Mouse (Mus musculus) embryonic fibroblast, embryonic 13.5 days (primary cell): Measurements from ENCODE around the gene Prss27. TPM values are rescaled to one million over a fixed set of nuclear protein-coding genes. Genes with fewer than 3 reads are reported as not detected.

Source experiments
- H3K27ac ChIP-seq: 2 replicates; pipeline ENCODE4 v1.5.1; 2012; ENCODE audit warnings: low read length, control low read depth, inconsistent platforms; ENCODE audit not compliant: insufficient read depth
- H3K4me1 ChIP-seq: 2 replicates; pipeline ENCODE4 v1.6.1; 2011; ENCODE audit warnings: low read length; ENCODE audit not compliant: control insufficient read depth, insufficient read depth
- H3K4me3 ChIP-seq: 2 replicates; pipeline ENCODE4 v1.5.1; 2011; ENCODE audit warnings: mild to moderate bottlenecking, control low read depth, low read length; ENCODE audit not compliant: insufficient read depth
- CTCF ChIP-seq: IDR thresholded peaks from 2 replicates; pipeline ENCODE4 v1.5.1; 2011; ENCODE audit warnings: mild to moderate bottlenecking, control low read depth, low read length, moderate library complexity, borderline replicate concordance; ENCODE audit not compliant: insufficient read depth
- POLR2A ChIP-seq: IDR thresholded peaks from 2 replicates; pipeline ENCODE4 v1.6.1; 2011; ENCODE audit warnings: low read depth, mild to moderate bottlenecking, control low read depth, low read length, moderate library complexity
- polyA plus RNA-seq: library from polyadenylated mRNA; stranded (reverse); fragments of >200 nt; gene quantifications from 2 replicates; pipeline ENCODE4 v1.2.4, GENCODE M21; 2011; ENCODE audit warnings: low read depth; ENCODE audit not compliant: missing spikeins, insufficient read length

Gene Prss27
- polyA plus RNA-seq, 1 experiment, result 0.42 TPM

DNA sequence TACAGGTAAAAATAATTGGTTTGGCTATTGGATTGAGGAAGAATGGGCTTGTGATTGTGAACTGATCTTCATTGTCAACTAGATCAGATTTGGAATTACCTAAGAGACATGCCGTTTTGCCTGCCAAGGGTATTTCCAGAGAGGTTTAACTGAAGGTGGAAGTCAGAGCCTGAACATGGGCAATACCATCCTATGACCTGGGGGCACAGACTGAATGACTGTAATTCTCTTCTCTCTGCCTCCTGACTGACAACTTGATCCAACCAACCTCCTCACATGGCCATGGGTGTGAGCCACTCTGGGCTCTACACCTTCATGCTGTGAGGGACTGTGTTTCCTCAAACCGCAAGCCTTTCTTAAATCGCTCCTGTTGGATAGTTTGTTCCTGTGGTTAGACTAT is 32.9 kb upstream of the Prss27 start:
- no peak overlapping the region for H3K4me3 ChIP-seq
- peaks cover 7% of the 10 kb centered on the region for H3K4me1 ChIP-seq
- no peak for TF ChIP-seq CTCF
- no peak for TF ChIP-seq POLR2A
- no peak overlapping the region for H3K27ac ChIP-seq

DNA sequence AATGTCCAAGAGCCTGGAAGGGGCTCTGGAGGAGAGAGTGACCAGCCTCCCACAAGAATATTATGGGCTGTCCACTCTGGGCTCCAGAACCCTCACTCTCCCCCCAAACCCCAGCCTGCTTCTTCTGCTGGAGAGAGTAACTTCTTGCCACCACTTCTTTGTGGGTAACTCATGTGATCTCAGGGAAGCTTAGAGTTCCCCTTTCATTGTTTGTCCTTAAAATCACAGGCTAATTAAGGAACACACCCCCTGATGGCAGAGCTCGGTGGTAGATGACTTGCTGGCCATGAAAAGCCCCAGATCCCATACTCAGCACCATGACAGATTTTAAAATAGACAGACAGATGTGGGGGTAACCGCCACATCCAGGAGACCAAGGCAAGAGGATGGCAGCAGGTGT is 31.0 kb upstream of the Prss27 start:
- TF ChIP-seq POLR2A (no peak), CTCF (no peak)
- no peak overlapping the region for H3K27ac ChIP-seq
- no peaks in the 10 kb centered on the region for H3K4me1 ChIP-seq
- no peak overlapping the region for H3K4me3 ChIP-seq

- H3K27ac ChIP-seq, result no peak overlapping the region
- no peak overlapping the region for H3K4me3 ChIP-seq
- H3K4me1 ChIP-seq, result no peaks in the 10 kb centered on the region
- TF ChIP-seq CTCF, result no peak
- no peak for TF ChIP-seq POLR2A
These were observed 30.6 kb upstream of the Prss27 start for GRCm38 (mm10) chr17:24007391-24007790.

- Histone ChIP-seq H3K27ac (no peak overlapping the region), H3K4me1 (no peaks in the 10 kb centered on the region)
- TF ChIP-seq POLR2A (no peak), CTCF (no peak)
These were observed 29.8 kb upstream of the Prss27 start for GRCm38 (mm10) chr17:24008105-24008504.

GRCm38 (mm10) chr17:24009617-24010016 is 28.3 kb upstream of the Prss27 start:
- Histone ChIP-seq H3K4me3 (no peak overlapping the region), H3K27ac (no peak overlapping the region), H3K4me1 (no peaks in the 10 kb centered on the region)
- TF ChIP-seq POLR2A (no peak), CTCF (peak; percentile 69; the same call in 1 of the 2 replicates)

More at GRCm38 (mm10) chr17:24008105-24008504, 29.8 kb upstream of the Prss27 start:
- H3K4me3 ChIP-seq, result no peak overlapping the region

DNA sequence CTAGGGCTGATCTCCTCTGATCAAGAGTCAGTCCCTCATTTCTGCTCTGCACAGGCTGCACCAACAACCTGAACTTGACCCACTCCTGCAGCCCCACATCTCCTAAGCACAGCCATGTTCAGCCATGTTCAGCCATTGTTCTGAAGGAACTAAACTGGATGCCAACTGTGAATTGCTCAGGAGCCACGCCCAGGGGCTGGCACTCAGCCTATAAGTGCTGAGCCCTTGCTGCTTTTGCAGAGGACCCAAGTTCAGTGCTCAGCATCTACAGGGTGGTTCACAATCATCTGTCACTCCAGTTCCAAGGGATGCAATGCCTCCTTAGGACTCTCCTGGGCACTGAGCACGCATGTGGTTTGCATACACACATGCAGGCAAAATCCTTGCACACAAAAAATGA is 25.0 kb upstream of the Prss27 start:
- H3K27ac ChIP-seq, result no peak overlapping the region
- no peak overlapping the region for H3K4me3 ChIP-seq
- H3K4me1 ChIP-seq, result no peaks in the 10 kb centered on the region
- TF ChIP-seq POLR2A (no peak), CTCF (no peak)

- TF ChIP-seq CTCF (no peak), POLR2A (no peak)
- Histone ChIP-seq H3K4me1 (no peaks in the 10 kb centered on the region), H3K4me3 (no peak overlapping the region), H3K27ac (no peak overlapping the region)
These were observed 23.4 kb upstream of the Prss27 start for GRCm38 (mm10) chr17:24014433-24014965.

DNA sequence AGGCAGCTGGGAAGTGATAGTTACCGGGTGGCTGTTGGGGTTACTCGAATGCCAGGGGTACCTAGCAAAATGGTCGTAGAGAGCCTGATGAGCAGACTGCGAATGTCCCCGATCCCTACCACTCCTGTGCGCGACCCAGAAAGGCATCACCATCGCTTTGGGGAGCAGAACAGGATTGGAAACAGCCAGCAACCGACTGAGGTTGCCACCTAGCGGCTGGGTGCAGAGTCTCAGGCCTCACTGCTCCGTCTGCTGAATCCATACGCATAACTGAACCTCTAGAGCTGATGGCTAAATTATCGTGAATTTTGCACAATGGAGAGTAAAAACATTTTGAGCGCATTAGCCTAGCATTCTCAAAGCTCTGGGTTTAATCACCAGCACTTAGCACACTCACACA is 22.2 kb upstream of the Prss27 start:
- H3K4me3 ChIP-seq, result no peak overlapping the region
- H3K27ac ChIP-seq, result no peak overlapping the region
- peaks cover 6% of the 10 kb centered on the region for H3K4me1 ChIP-seq
- TF ChIP-seq POLR2A, result no peak
- peak; percentile 39; the same call in 1 of the 2 replicates for TF ChIP-seq CTCF

DNA sequence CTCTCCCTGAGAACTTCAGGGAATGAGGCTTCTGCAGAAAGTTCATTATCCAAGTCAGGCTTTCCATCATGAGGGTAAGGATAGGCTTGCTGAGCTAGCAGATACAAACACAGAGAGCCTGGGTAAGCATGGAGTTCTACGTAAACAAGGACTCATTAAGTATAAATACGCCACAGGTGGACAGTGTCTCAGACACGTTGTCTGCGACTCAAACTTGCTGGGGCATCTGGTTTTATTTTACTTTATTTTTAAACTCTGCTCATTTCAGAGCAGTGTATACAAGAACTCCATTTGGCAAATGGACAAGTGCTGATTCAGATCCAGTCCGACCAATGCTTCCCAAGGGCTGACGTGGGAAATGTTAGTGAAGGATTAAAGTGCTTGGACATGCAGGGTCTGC is 17.2 kb upstream of the Prss27 start:
- H3K27ac ChIP-seq, result peak overlapping the region; percentile 86
- H3K4me1 ChIP-seq, result peaks cover 18% of the 10 kb centered on the region
- TF ChIP-seq POLR2A (no peak), CTCF (no peak)
- no peak overlapping the region for H3K4me3 ChIP-seq

GRCm38 (mm10) chr17:24021375-24022199 is 16.4 kb upstream of the Prss27 start:
- Histone ChIP-seq H3K4me3 (no peak overlapping the region), H3K4me1 (peaks cover 18% of the 10 kb centered on the region), H3K27ac (peak overlapping the region; percentile 86)
- no peak for TF ChIP-seq POLR2A
- TF ChIP-seq CTCF, result no peak

DNA sequence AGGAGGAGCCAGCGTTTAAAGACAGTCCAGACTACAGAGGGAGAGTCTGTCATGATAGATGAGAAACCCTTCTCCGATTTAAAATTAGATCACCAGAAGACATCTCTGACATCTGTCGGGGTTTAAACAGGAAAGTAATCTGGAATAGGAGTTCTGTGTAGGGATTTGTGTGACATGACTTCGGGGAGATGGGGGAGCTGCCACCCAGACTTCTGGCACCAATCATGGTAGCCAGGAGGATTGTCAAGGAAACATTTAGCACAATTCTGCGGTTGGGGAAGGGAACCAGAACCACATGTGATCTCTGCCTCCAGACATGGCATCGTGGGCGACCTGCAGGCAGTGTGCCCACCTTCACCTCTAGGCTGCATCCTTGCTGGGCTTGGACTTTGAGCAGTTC is 8.5 kb upstream of the Prss27 start:
- peaks cover 2% of the 10 kb centered on the region; the same call in 1 of the 2 replicates for H3K4me1 ChIP-seq
- no peak overlapping the region for H3K4me3 ChIP-seq
- TF ChIP-seq CTCF, result no peak
- no peak for TF ChIP-seq POLR2A
- H3K27ac ChIP-seq, result no peak overlapping the region
